Mouse (Mus musculus) left cerebral cortex, adult 2 months (tissue): ENCODE data around the gene Cabp4. TPM values are rescaled to one million over a fixed set of nuclear protein-coding genes. Genes with fewer than 3 reads are reported as not detected.

Experiments
- DNase-seq, 2 experiments: peaks; one replicate each; pipeline ENCODE4 v3.0.0; 2021 to 2022; ENCODE audit warnings: low spot score in 2 of 2, mixed read lengths in 1 of 2; ENCODE audit errors: extremely low spot score in 1 of 2
- H3K27ac ChIP-seq: fragments of 200-600 bp; 2 replicates; pipeline ENCODE4 v1.8.1; 2022
- H3K4me3 ChIP-seq: fragments of 200-600 bp; 2 replicates; pipeline ENCODE4 v1.8.1; 2022
- CTCF ChIP-seq: fragments of 200-600 bp; IDR thresholded peaks from 2 replicates; pipeline ENCODE4 v1.8.1; 2022; ENCODE audit warnings: antibody characterized with exemption, mild to moderate bottlenecking, moderate library complexity
- intact Hi-C: fragments of 180-260 bp; cut with DNase I; formaldehyde crosslinking; loops from one replicate; pipeline ENCODE4 v1.15.1; 2025
- total RNA-seq, 2 experiments: library from RNA; stranded (reverse); gene quantifications; 2 replicates each; pipeline ENCODE4 v1.2.3; 2021

The Cabp4 gene
- total RNA-seq, 2 experiments from 2014 or later, result 0.26 TPM; not detected in 1

GRCm38 (mm10) chr19:4117006-4117405 lies 26.8 kb downstream of the Cabp4 start:
- no peak for DNase-seq
- intact Hi-C loops, result no loop called here
- no peak overlapping the region for H3K4me3 ChIP-seq
- no peak overlapping the region for H3K27ac ChIP-seq
- TF ChIP-seq CTCF, result no peak

GRCm38 (mm10) chr19:4115816-4116215 lies 28.0 kb downstream of the Cabp4 start:
- intact Hi-C loops, result no loop called here
- H3K4me3 ChIP-seq, result no peak overlapping the region
- no peak for TF ChIP-seq CTCF

GRCm38 (mm10) chr19:4115144-4115543 lies 28.7 kb downstream of the Cabp4 start:
- no peak for DNase-seq
- H3K27ac ChIP-seq, result no peak overlapping the region
- no peak overlapping the region for H3K4me3 ChIP-seq
- TF ChIP-seq CTCF, result no peak
- intact Hi-C loops, result no loop called here

More at GRCm38 (mm10) chr19:4115816-4116215, 28.0 kb downstream of the Cabp4 start:
- no peak overlapping the region for H3K27ac ChIP-seq
- DNase-seq, result no peak

GRCm38 (mm10) chr19:4114551-4114950 lies 29.3 kb downstream of the Cabp4 start:
- intact Hi-C loops, result no loop called here
- DNase-seq, result no peak
- H3K4me3 ChIP-seq, result no peak overlapping the region
- H3K27ac ChIP-seq, result no peak overlapping the region
- no peak for TF ChIP-seq CTCF

- no peak for TF ChIP-seq CTCF
- no peak for DNase-seq
- Histone ChIP-seq H3K27ac (peak overlapping the region; percentile 69), H3K4me3 (no peak overlapping the region)
- intact Hi-C loops, result no loop called here
Measured at GRCm38 (mm10) chr19:4113806-4114230, 30.0 kb downstream of the Cabp4 start.

GRCm38 (mm10) chr19:4113186-4113805 lies 30.5 kb downstream of the Cabp4 start:
- peak; percentile 73 to 88 for DNase-seq
- no peak for TF ChIP-seq CTCF
- no peak overlapping the region for H3K4me3 ChIP-seq
- intact Hi-C loops, result no loop called here
- H3K27ac ChIP-seq, result peak overlapping the region; percentile 69

- intact Hi-C loops, result no loop called here
- Histone ChIP-seq H3K27ac (peak overlapping the region; percentile 69), H3K4me3 (no peak overlapping the region)
- no peak for DNase-seq
- TF ChIP-seq CTCF, result no peak
Measured at GRCm38 (mm10) chr19:4112063-4112960, 31.5 kb downstream of the Cabp4 start.

- no peak for TF ChIP-seq CTCF
- Histone ChIP-seq H3K27ac (no peak overlapping the region), H3K4me3 (no peak overlapping the region)
- intact Hi-C loops, result no loop called here
- no peak for DNase-seq
Measured at GRCm38 (mm10) chr19:4108535-4108934, 35.3 kb downstream of the Cabp4 start.

- Histone ChIP-seq H3K4me3 (no peak overlapping the region), H3K27ac (no peak overlapping the region)
- TF ChIP-seq CTCF, result no peak
- intact Hi-C loops, result no loop called here
- DNase-seq, result no peak
Measured at GRCm38 (mm10) chr19:4106654-4107053, 37.2 kb downstream of the Cabp4 start.

GRCm38 (mm10) chr19:4104675-4105194 lies 39.1 kb downstream of the Cabp4 start:
- H3K4me3 ChIP-seq, result no peak overlapping the region
- TF ChIP-seq CTCF, result no peak
- intact Hi-C loops, result loop anchor here (5.0 kb wide), 1 partner anchor 203 kb away; the partner anchor contains the start of gene Grk2
- H3K27ac ChIP-seq, result no peak overlapping the region
- no peak for DNase-seq

- intact Hi-C loops, result loop anchor here (5.0 kb wide), 1 partner anchor 204 kb away; the partner anchor contains the start of gene Grk2
- no peak overlapping the region for H3K4me3 ChIP-seq
- DNase-seq, result no peak
- no peak overlapping the region for H3K27ac ChIP-seq
- no peak for TF ChIP-seq CTCF
Measured at GRCm38 (mm10) chr19:4103792-4104191, 40.0 kb downstream of the Cabp4 start.

GRCm38 (mm10) chr19:4103294-4103693 lies 40.5 kb downstream of the Cabp4 start:
- no peak for DNase-seq
- Histone ChIP-seq H3K4me3 (no peak overlapping the region), H3K27ac (no peak overlapping the region)
- intact Hi-C loops, result loop anchor here (5.0 kb wide), 1 partner anchor 204 kb away; the partner anchor contains the start of gene Grk2
- TF ChIP-seq CTCF, result no peak
